Mouse (Mus musculus) thymus, postnatal 36 days (tissue): ENCODE measurements at regions not wholly inside any gene's neighbourhood (a gene's known extent, or its start where the extent isn't known, plus 50 kb on each side); places are given as distances from the start of the nearest gene placed in this dataset.

Experiments used
- DNase-seq, 2 experiments: peaks; one replicate each; pipeline ENCODE4 v3.0.0; 2022; ENCODE audit warnings: mixed read lengths in 2 of 2

GRCm38 (mm10) chr10:98043873-98044272, 317.3 kb upstream of the C030005K15Rik start:
- DNase-seq = no peak

- no peak for DNase-seq
Observed at GRCm38 (mm10) chr10:98044579-98044978, 318.0 kb upstream of the C030005K15Rik start.

DNA sequence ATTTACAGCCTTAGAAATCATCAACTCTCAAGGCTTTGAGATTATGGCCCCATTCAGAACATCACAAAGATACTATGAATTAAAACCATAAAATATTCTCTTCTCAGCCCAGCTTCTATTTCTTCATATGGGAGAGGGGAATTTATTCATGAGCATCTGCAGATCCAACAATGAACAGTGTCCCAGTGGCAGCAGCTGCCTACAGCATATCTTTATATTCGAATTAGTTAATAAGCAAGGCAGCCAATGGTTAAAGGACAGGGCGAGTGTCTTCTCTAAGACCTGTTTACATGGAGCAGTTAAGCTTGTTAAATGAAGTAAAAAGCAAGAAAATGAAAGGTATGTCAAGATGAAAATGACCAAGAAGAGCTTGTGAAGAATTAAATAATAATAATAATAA, 346.9 kb upstream of the C030005K15Rik start:
- no peak for DNase-seq

DNA sequence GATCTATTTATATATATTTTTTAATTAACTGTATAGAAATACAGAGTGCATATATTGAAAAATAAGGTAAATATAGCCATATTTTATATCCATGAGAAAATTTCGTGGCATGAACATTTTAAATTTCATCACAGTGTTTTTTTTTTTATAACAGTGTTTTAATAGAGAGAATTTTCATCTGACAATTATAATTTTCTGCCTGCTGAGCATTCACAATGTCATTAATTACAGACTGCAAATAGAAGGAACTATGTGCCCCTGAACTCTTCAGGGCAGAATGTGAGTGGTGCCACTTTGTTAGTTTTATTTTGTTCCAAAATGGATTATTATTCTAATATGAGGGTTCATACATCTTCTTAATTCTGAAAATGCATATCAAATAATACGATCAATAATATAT, 358.3 kb upstream of the C030005K15Rik start:
- DNase-seq = no peak

DNA sequence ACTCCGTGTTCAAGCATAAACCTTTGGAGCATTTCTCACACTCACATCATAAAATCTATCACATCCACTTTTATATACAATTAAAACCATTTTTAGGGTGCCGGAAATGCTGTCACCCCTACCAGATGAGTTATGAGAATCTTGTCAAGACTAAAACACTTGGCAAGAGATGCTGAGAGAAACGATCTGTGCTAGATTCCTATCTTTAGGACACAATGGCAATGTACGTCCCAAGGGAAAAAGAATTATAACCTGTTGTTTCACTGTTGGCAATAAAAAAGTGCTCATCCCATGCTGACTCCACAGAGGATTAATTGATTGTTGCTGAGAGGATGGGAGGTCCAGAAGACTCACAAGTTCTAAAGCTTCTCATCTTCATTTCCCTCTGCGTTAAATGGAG, 389.7 kb upstream of the C030005K15Rik start:
- no peak for DNase-seq

GRCm38 (mm10) chr10:98125713-98126112, 399.2 kb upstream of the C030005K15Rik start:
- DNase-seq = no peak

DNA sequence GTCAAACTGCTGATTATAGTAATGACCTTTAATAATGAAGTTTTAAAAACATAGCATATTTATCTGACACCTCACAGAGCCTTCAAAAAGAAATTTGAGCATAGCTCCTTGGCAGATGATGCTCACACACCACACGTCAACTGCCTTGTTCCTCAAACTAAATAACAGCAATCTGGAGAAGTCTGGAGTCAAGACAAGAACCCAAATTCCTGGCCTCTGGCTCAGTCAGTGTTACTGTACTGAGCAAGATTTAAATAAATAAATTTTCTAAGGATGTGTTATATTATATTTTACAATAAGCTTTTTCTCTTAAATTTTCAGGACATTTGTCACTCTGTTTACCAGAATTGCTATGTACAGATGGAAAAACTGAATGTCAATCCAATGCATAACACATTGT, 408.5 kb upstream of the C030005K15Rik start:
- DNase-seq = no peak

GRCm38 (mm10) chr10:98145773-98146172, 419.2 kb upstream of the C030005K15Rik start:
- DNase-seq = no peak

- DNase-seq = no peak
Observed at GRCm38 (mm10) chr10:98146998-98147863, 420.7 kb upstream of the C030005K15Rik start.

GRCm38 (mm10) chr10:98155982-98156381, 429.4 kb upstream of the C030005K15Rik start:
- DNase-seq = no peak

- DNase-seq = no peak
Observed at GRCm38 (mm10) chr10:98185666-98186065, 459.1 kb upstream of the C030005K15Rik start.

- DNase-seq = no peak
Observed at GRCm38 (mm10) chr10:98196852-98197251, 470.3 kb upstream of the C030005K15Rik start.

GRCm38 (mm10) chr10:98210246-98210645, 483.7 kb upstream of the C030005K15Rik start:
- DNase-seq = no peak

DNA sequence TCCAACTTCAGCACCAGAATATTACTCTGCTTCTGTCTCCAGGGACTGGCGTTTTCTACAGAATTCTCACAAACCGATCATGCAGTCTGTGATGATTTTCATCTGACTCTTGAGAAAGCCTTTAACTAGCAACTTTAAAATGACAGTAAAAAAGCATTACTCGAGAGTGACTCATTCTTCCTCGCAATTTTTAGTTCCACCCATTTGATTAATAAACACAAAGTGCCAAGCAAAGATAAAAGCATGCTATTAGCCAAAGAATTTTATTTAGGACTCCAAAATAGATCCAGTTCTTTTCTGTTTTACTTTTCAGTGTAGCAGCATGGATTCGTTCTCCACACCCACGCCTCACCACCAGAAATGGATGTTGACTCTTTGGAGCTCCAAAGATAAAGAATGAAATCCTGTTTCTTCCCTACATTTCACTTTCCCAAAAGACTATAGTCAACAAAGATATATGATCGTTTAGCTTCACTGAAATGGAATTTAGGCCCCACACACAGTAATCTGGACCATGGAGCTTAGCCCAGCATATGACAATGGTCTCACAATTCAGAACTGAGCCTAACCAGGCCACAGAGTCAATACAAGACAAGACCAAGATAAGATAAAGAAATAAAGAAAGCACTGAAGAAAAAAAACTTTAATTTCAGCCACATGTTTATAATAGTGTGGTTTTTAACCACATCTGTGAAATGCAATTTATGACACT, 486.5 kb upstream of the C030005K15Rik start:
- no peak for DNase-seq

GRCm38 (mm10) chr10:98231017-98231416, 504.5 kb upstream of the C030005K15Rik start:
- no peak for DNase-seq

GRCm38 (mm10) chr10:98231705-98232235, 505.2 kb upstream of the C030005K15Rik start:
- no peak for DNase-seq

DNA sequence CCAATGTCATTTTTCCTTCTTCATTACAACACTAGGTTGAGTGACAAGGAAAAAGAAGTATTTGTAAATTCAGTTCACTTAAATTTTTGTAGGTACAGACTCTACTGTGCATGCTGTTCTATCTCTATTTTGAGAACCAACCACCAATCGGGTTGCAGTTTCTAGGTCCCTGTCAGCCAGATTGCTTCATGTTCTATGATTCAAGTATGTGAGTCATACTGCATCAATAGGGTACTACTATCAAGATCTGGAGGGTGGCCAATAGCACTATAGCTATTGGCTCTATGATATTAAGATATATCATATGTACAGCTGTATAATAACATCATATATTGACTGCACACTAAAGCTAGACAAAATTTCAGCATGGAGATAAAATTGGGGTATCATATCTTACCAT, 521.8 kb upstream of the C030005K15Rik start:
- DNase-seq = no peak

GRCm38 (mm10) chr10:98257980-98258707, 531.6 kb upstream of the C030005K15Rik start:
- DNase-seq = no peak

- no peak for DNase-seq
Observed at GRCm38 (mm10) chr10:98259283-98259682, 532.7 kb upstream of the C030005K15Rik start.

DNA sequence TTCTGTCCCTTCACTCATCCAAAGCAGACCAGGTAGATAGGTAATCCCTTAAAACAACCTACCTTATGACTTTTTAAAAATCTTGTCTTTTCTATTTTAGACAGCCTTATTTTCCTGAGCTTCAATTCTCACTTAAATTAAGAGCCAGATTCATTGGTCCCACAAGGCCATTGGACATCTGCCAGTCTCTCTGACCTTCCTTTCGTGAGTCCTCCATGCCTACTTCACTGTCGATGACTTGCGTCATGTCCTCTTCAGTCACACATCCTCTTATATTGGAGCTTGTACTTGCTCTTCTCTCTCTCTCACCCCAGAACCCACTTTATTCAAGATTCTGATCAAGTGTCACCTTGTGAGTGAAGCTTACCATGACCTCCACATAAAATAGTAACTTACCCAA, 542.0 kb upstream of the C030005K15Rik start:
- DNase-seq = no peak

DNA sequence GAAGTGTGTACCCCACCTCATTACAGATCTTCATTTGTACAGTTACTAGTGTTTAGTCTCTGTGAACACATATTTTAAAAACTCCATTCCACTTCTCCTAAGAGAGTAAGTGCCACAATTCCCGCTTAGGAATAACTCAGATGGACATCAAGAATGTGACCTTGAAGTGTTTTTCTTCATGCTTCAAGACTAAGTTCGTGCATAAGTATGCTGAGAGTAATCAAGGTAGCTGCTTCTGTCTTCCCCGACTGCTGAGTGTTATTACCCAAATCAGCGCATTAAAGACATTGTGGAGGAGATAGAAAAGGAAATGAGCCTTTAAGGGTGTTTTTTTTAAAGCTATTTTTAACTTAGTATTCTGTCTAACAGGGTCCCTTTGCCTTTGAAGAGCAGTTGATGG, 565.1 kb upstream of the C030005K15Rik start:
- DNase-seq = no peak

DNA sequence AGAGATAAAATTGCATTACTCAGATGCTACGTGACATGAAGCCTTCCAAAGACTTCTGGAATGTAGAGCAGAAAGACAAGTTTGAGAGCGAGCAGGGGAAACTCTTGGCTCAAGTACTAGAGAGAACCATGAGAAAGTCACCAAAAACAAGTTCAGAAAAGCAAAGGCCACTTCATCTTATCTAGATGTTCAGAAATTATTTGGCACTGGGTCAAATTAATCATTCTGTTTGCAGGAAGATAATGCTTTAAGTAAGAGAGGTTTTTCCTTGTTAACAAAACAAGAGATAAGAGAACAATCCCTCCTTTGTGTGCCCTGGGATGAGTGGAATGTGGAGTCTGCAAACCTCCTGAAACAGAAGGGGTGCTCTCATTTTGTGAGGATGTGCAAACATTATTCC, 565.6 kb upstream of the C030005K15Rik start:
- DNase-seq = no peak

GRCm38 (mm10) chr10:98305667-98306066, 579.1 kb upstream of the C030005K15Rik start:
- DNase-seq = no peak
